Mouse (Mus musculus) forebrain, embryonic 13.5 days (tissue): ENCODE data around the gene Ptpre. TPM values are rescaled to one million over a fixed set of nuclear protein-coding genes. Genes with fewer than 3 reads are reported as not detected.
A peak's percentile ranks its signal among the peaks of the same experiment; 100 is the strongest.
"Not testable (repeated sequence)": the region's sequence is repeated elsewhere in the genome, so short reads cannot be mapped to it uniquely, and the experiment has no call there.

Source experiments
- ATAC-seq: fragments of 200-750 bp; cut with Nextera tagmentation; 2 replicates; pipeline ENCODE4 v1.8.0; 2017
- H3K27ac ChIP-seq: fragments of 300-500 bp; sonication (generic); 2 replicates; pipeline ENCODE4 v1.5.1; 2015; ENCODE audit warnings: inconsistent platforms, mild to moderate bottlenecking, moderate library complexity
- H3K27me3 ChIP-seq: fragments of 300-500 bp; sonication (generic); 2 replicates; pipeline ENCODE4 v1.6.1; 2015; ENCODE audit warnings: mild to moderate bottlenecking, inconsistent platforms
- H3K36me3 ChIP-seq: fragments of 300-500 bp; sonication (generic); 2 replicates; pipeline ENCODE4 v1.6.1; 2015; ENCODE audit warnings: mild to moderate bottlenecking, inconsistent platforms; ENCODE audit not compliant: poor library complexity, severe bottlenecking
- H3K4me1 ChIP-seq: fragments of 300-500 bp; sonication (generic); 2 replicates; pipeline ENCODE4 v1.6.1; 2015; ENCODE audit warnings: inconsistent platforms
- H3K4me2 ChIP-seq: fragments of 300-500 bp; sonication (generic); 2 replicates; pipeline ENCODE4 v1.6.1; 2015; ENCODE audit warnings: inconsistent platforms, mild to moderate bottlenecking, moderate library complexity
- H3K4me3 ChIP-seq: fragments of 300-500 bp; sonication (generic); 2 replicates; pipeline ENCODE4 v1.5.1; 2015; ENCODE audit warnings: mild to moderate bottlenecking, inconsistent platforms
- H3K9ac ChIP-seq: fragments of 300-500 bp; sonication (generic); 2 replicates; pipeline ENCODE4 v1.6.1; 2015; ENCODE audit warnings: mild to moderate bottlenecking, inconsistent platforms
- H3K9me3 ChIP-seq: fragments of 300-500 bp; sonication (generic); replicated peaks from 2 replicates; pipeline ENCODE4 v1.6.1; 2016; ENCODE audit warnings: inconsistent platforms
- WGBS: fragments of 180-500 bp; shearing (Covaris S2); methylation state at CpG from one replicate; pipeline ENCODE4 v1.1.7; 2015; 5-methylcytosine and 5-hydroxymethylcytosine counted together
- polyA plus RNA-seq: library from polyadenylated mRNA; unstranded; fragments of >200 nt; fragmentation: Nextera tagmentation; extraction: Ambion mirVana; gene quantifications from 2 replicates; pipeline ENCODE4 v1.2.1, GENCODE M21; 2015

The Ptpre gene
- polyA plus RNA-seq, result 2.3 and 2.5 TPM in 2 replicates

GRCm38 (mm10) chr7:135537341-135537901, at the start of gene Ptpre:
Gene Ptpre, plus strand, starts transcription at chr7:135537481.
- peak within 1 kb of the TSS; percentile 57 for H3K4me3 ChIP-seq
- H3K4me2 ChIP-seq, result peak within 1 kb of the TSS; percentile 97
- H3K4me1 ChIP-seq, result peaks cover 9% of the 10 kb centered on the region
- peak within 1 kb of the TSS; percentile 62 for H3K9ac ChIP-seq
- 4% methylated on average over 27 of the region's 28 CpGs for WGBS
- H3K36me3 ChIP-seq, result no peaks in the 10 kb centered on the region
- no peaks in the 10 kb centered on the region for H3K9me3 ChIP-seq
- H3K27me3 ChIP-seq, result peaks cover 18% of the 10 kb centered on the region
- H3K27ac ChIP-seq, result no peak within 1 kb of the TSS
- peak; percentile 96 for ATAC-seq

- Histone ChIP-seq H3K9ac (no peak overlapping the region), H3K27me3 (peaks cover 13% of the 10 kb centered on the region), H3K27ac (no peak overlapping the region), H3K9me3 (no peaks in the 10 kb centered on the region), H3K4me1 (peaks cover 36% of the 10 kb centered on the region), H3K4me2 (no peak overlapping the region), H3K36me3 (no peaks in the 10 kb centered on the region), H3K4me3 (no peak overlapping the region)
- no peak for ATAC-seq
- 67% methylated on average over 6 of the region's 6 CpGs for WGBS
Observed at GRCm38 (mm10) chr7:135488214-135488810, 49.0 kb upstream of the Ptpre start.

GRCm38 (mm10) chr7:135489724-135490499, 47.4 kb upstream of the Ptpre start:
- Histone ChIP-seq H3K9ac (no peak overlapping the region), H3K4me3 (no peak overlapping the region), H3K27ac (no peak overlapping the region), H3K4me2 (no peak overlapping the region), H3K9me3 (no peaks in the 10 kb centered on the region), H3K4me1 (peaks cover 22% of the 10 kb centered on the region), H3K27me3 (peaks cover 3% of the 10 kb centered on the region; the same call in 1 of the 2 replicates), H3K36me3 (no peaks in the 10 kb centered on the region)
- 91% methylated on average over 9 of the region's 9 CpGs for WGBS
- no peak for ATAC-seq

GRCm38 (mm10) chr7:135490500-135490886, 46.8 kb upstream of the Ptpre start:
- no peak for ATAC-seq
- no peaks in the 10 kb centered on the region for H3K9me3 ChIP-seq
- WGBS, result 76% methylated on average over 8 of the region's 8 CpGs

GRCm38 (mm10) chr7:135495303-135495702, 42.0 kb upstream of the Ptpre start:
- H3K36me3 ChIP-seq, result no peaks in the 10 kb centered on the region
- no peak overlapping the region for H3K27ac ChIP-seq
- no peaks in the 10 kb centered on the region for H3K27me3 ChIP-seq
- no peak for ATAC-seq
- no peaks in the 10 kb centered on the region for H3K4me1 ChIP-seq
- no peak overlapping the region for H3K4me3 ChIP-seq
- H3K4me2 ChIP-seq, result no peak overlapping the region
- WGBS, result 54% methylated on average over 3 of the region's 3 CpGs
- H3K9me3 ChIP-seq, result no peaks in the 10 kb centered on the region
- no peak overlapping the region for H3K9ac ChIP-seq

More at GRCm38 (mm10) chr7:135490500-135490886, 46.8 kb upstream of the Ptpre start:
- Histone ChIP-seq H3K4me1 (peaks cover 16% of the 10 kb centered on the region), H3K36me3 (no peaks in the 10 kb centered on the region), H3K4me3 (no peak overlapping the region), H3K27me3 (peaks cover 3% of the 10 kb centered on the region; the same call in 1 of the 2 replicates), H3K9ac (no peak overlapping the region), H3K4me2 (no peak overlapping the region), H3K27ac (no peak overlapping the region)

- Histone ChIP-seq H3K4me1 (no peaks in the 10 kb centered on the region), H3K36me3 (no peaks in the 10 kb centered on the region), H3K9ac (no peak overlapping the region), H3K9me3 (no peaks in the 10 kb centered on the region), H3K4me2 (no peak overlapping the region), H3K4me3 (no peak overlapping the region), H3K27me3 (no peaks in the 10 kb centered on the region), H3K27ac (no peak overlapping the region)
- 92% methylated on average over 3 of the region's 3 CpGs for WGBS
- no peak for ATAC-seq
Observed at GRCm38 (mm10) chr7:135498565-135499186, 38.6 kb upstream of the Ptpre start.

- H3K4me2 ChIP-seq, result no peak overlapping the region
- H3K4me3 ChIP-seq, result no peak overlapping the region
- H3K27ac ChIP-seq, result no peak overlapping the region
- no peaks in the 10 kb centered on the region for H3K27me3 ChIP-seq
- H3K9ac ChIP-seq, result no peak overlapping the region
- H3K36me3 ChIP-seq, result no peaks in the 10 kb centered on the region
- 64% methylated on average over 2 of the region's 2 CpGs for WGBS
- no peaks in the 10 kb centered on the region for H3K4me1 ChIP-seq
- ATAC-seq, result no peak
- no peaks in the 10 kb centered on the region for H3K9me3 ChIP-seq
Observed at GRCm38 (mm10) chr7:135499403-135499802, 37.9 kb upstream of the Ptpre start.

GRCm38 (mm10) chr7:135506506-135506905, 30.8 kb upstream of the Ptpre start:
- H3K4me3 ChIP-seq, H3K4me2 ChIP-seq, H3K27me3 ChIP-seq, ATAC-seq, H3K9ac ChIP-seq, H3K9me3 ChIP-seq, H3K27ac ChIP-seq, H3K36me3 ChIP-seq, H3K4me1 ChIP-seq: not testable (repeated sequence)
- 94% methylated on average over 5 of the region's 5 CpGs for WGBS

- H3K9ac ChIP-seq, result no peak overlapping the region
- no peaks in the 10 kb centered on the region for H3K4me1 ChIP-seq
- H3K27me3 ChIP-seq, result no peaks in the 10 kb centered on the region
- no peak overlapping the region for H3K4me2 ChIP-seq
- H3K27ac ChIP-seq, result no peak overlapping the region
- 70% methylated on average over 4 of the region's 4 CpGs for WGBS
- no peak overlapping the region for H3K4me3 ChIP-seq
- no peak for ATAC-seq
- no peaks in the 10 kb centered on the region for H3K36me3 ChIP-seq
- H3K9me3 ChIP-seq, result no peaks in the 10 kb centered on the region
Observed at GRCm38 (mm10) chr7:135508602-135509001, 28.7 kb upstream of the Ptpre start.

- H3K27me3 ChIP-seq, result no peaks in the 10 kb centered on the region
- WGBS, result 95% methylated on average over 3 of the region's 3 CpGs
- ATAC-seq, result no peak
- no peaks in the 10 kb centered on the region for H3K36me3 ChIP-seq
- H3K4me2 ChIP-seq, result no peak overlapping the region
- H3K27ac ChIP-seq, result no peak overlapping the region
- H3K9ac ChIP-seq, result no peak overlapping the region
- H3K9me3 ChIP-seq, result no peaks in the 10 kb centered on the region
- no peak overlapping the region for H3K4me3 ChIP-seq
- no peaks in the 10 kb centered on the region for H3K4me1 ChIP-seq
Observed at GRCm38 (mm10) chr7:135509272-135509671, 28.0 kb upstream of the Ptpre start.

GRCm38 (mm10) chr7:135510431-135510830, 26.9 kb upstream of the Ptpre start:
- H3K27me3 ChIP-seq, result no peaks in the 10 kb centered on the region
- H3K4me1 ChIP-seq, result no peaks in the 10 kb centered on the region
- H3K9me3 ChIP-seq, result no peaks in the 10 kb centered on the region
- H3K27ac ChIP-seq, result no peak overlapping the region
- H3K4me2 ChIP-seq, result no peak overlapping the region
- no peaks in the 10 kb centered on the region for H3K36me3 ChIP-seq
- no peak overlapping the region for H3K9ac ChIP-seq
- no peak overlapping the region for H3K4me3 ChIP-seq
- 94% methylated on average over 5 of the region's 5 CpGs for WGBS
- no peak for ATAC-seq

- H3K4me3 ChIP-seq, result no peak overlapping the region
Observed at GRCm38 (mm10) chr7:135511723-135512122, 25.6 kb upstream of the Ptpre start.

More at GRCm38 (mm10) chr7:135511723-135512122, 25.6 kb upstream of the Ptpre start:
- WGBS, result 89% methylated on average over 3 of the region's 3 CpGs
- Histone ChIP-seq H3K4me1 (no peaks in the 10 kb centered on the region), H3K36me3 (no peaks in the 10 kb centered on the region), H3K27me3 (no peaks in the 10 kb centered on the region), H3K4me2 (no peak overlapping the region), H3K27ac (no peak overlapping the region), H3K9me3 (no peaks in the 10 kb centered on the region), H3K9ac (no peak overlapping the region)
- ATAC-seq, result no peak
